ENCODE assay signal across 34 mouse cellular contexts in genomic region chr7:28557069-28557468, GRCm38 (mm10). TPM values are rescaled to one million over a fixed set of nuclear protein-coding genes. Genes with fewer than 3 reads are reported as not detected.
DNase-seq lines count a peak whose midpoint lies in the region; ATAC-seq and TF ChIP-seq lines count a peak whose summit lies in the region.
"Had no signal": no experiment of that assay in that cellular context is flagged by ENCODE, and none has a peak within 500 bp of the region (broad histone marks: within the 10 kb centered on the region; RNA-seq: fewer than 3 reads in every experiment).

No protein-coding gene starts in this region.

- no peak for TF ChIP-seq CTCF in heart, postnatal 0 days (IDR thresholded peaks at IDR 0.05; ENCODE audit: low read depth)

- H3K36me3 ChIP-seq in heart, postnatal 0 days (replicated peaks; ENCODE audit: control insufficient read depth, insufficient read depth, low read length), result peaks cover 17% of the 10 kb centered on the region
- peaks cover 28% of the 10 kb centered on the region for H3K36me3 ChIP-seq in ES-E14 (ENCODE audit: control insufficient read depth, insufficient read depth, low read length, poor library complexity, severe bottlenecking)
- no peaks in the 10 kb centered on the region; the same call in 1 of the 2 replicates for H3K36me3 ChIP-seq in stomach, embryonic 16.5 days (ENCODE audit: control insufficient read depth, insufficient read depth, low read length)

- H3K27me3 ChIP-seq in heart, postnatal 0 days (ENCODE audit: control insufficient read depth, insufficient read depth, low read length), result no peaks in the 10 kb centered on the region
- H3K27me3 ChIP-seq in stomach, embryonic 16.5 days (ENCODE audit: control insufficient read depth, insufficient read depth, low read length), result no peaks in the 10 kb centered on the region
- H3K27me3 ChIP-seq: CH12.LX; embryonic facial prominence, embryonic 13.5 days; forebrain, embryonic 12.5 days; forebrain, embryonic 15.5 days; heart, embryonic 13.5 days had no signal

- DNase-seq in heart, postnatal 0 days (ENCODE audit: low spot score), result no peak
- no peak for DNase-seq in heart, postnatal 4 days
- DNase-seq in thymus, postnatal 25 days, result peak; percentile 32
- no peak for DNase-seq in thymus, adult 18-20 months
- no peak for DNase-seq in ES-E14 (ENCODE audit: low read depth, low spot score)
- DNase-seq in right cerebral cortex, postnatal 25 days, result no peak
- no peak for DNase-seq in urinary bladder, postnatal 10 days (ENCODE audit: low spot score)
- DNase-seq: adrenal gland, adult 8-10 months; adrenal gland, postnatal 25 days; B cell, adult 2 months; cerebellum, adult 11-12 months; cerebellum, adult 8-10 months; cerebellum, postnatal 36 days; embryo, embryonic 11 days; heart, adult 18-20 months; heart, postnatal 10 days; heart, postnatal 36 days had no signal

- no peak overlapping the region for H3K4me2 ChIP-seq in heart, postnatal 0 days (ENCODE audit: low read depth, low read length)
- no peak overlapping the region for H3K4me2 ChIP-seq in stomach, embryonic 16.5 days (ENCODE audit: low read depth, low read length)
- H3K4me2 ChIP-seq: embryonic facial prominence, embryonic 13.5 days; forebrain, embryonic 12.5 days; forebrain, embryonic 15.5 days; heart, embryonic 13.5 days; hindbrain, embryonic 14.5 days had no signal

- ATAC-seq in heart, postnatal 0 days (ENCODE audit: insufficient read depth, low read depth), result no peak
- no peak for ATAC-seq in stomach, embryonic 16.5 days (ENCODE audit: insufficient read depth, low FRiP score)
- ATAC-seq: activated CD4-positive, CD25-positive, alpha-beta regulatory T cell, adult 4 months; forebrain, embryonic 15.5 days had no signal

- no peak overlapping the region for H3K4me3 ChIP-seq in heart, postnatal 0 days (ENCODE audit: low read depth, low read length)
- H3K4me3 ChIP-seq in ES-E14 (ENCODE audit: insufficient read depth in 1 of 2, low read depth in 1 of 2, low read length in 2 of 2, poor library complexity in 1 of 2, severe bottlenecking in 1 of 2), result no peak overlapping the region; a peak in 1 of 4 replicates
- H3K4me3 ChIP-seq in stomach, embryonic 16.5 days (replicated peaks; ENCODE audit: low read length), result no peak overlapping the region
- H3K4me3 ChIP-seq: embryonic facial prominence, embryonic 10.5 days; embryonic facial prominence, embryonic 13.5 days; erythroblast, embryonic 14.5 days; forebrain, embryonic 12.5 days; forebrain, embryonic 15.5 days; heart, embryonic 13.5 days had no signal

- no peaks in the 10 kb centered on the region; the same call in 1 of the 2 replicates for H3K9me3 ChIP-seq in heart, postnatal 0 days (replicated peaks; ENCODE audit: control insufficient read depth, low read length)
- H3K9me3 ChIP-seq in ES-E14 (ENCODE audit: control insufficient read depth, insufficient read depth, low read depth, low read length), result no peaks in the 10 kb centered on the region
- H3K9me3 ChIP-seq in stomach, embryonic 16.5 days (replicated peaks; ENCODE audit: control insufficient read depth, low read length), result no peaks in the 10 kb centered on the region
- H3K9me3 ChIP-seq: embryonic facial prominence, embryonic 13.5 days; forebrain, embryonic 15.5 days; heart, embryonic 13.5 days had no signal

- no peaks in the 10 kb centered on the region for H3K4me1 ChIP-seq in heart, postnatal 0 days (ENCODE audit: control insufficient read depth, insufficient read depth)
- H3K4me1 ChIP-seq in ES-E14 (ENCODE audit: control insufficient read depth in 2 of 2, insufficient read depth in 2 of 2, low read length in 2 of 2, poor library complexity in 1 of 2), result peaks cover 10 to 36% of the 10 kb centered on the region in 2 experiments
- H3K4me1 ChIP-seq in stomach, embryonic 16.5 days (ENCODE audit: control insufficient read depth, insufficient read depth, low read length), result peaks cover 19% of the 10 kb centered on the region
- H3K4me1 ChIP-seq: forebrain, embryonic 15.5 days had no signal

- in situ Hi-C loops in ES-E14 (cut with MboI; ENCODE audit: low sequenced_read_pairs in 2 of 2, unreplicated experiment in 2 of 2), result no loop called here

- peak overlapping the region; percentile 3; the same call in 1 of the 2 replicates for H3K27ac ChIP-seq in heart, postnatal 0 days (ENCODE audit: low read depth)
- H3K27ac ChIP-seq in ES-E14 (ENCODE audit: insufficient read depth, low read depth, low read length, poor library complexity, severe bottlenecking), result peak overlapping the region; percentile 60; the same call in 1 of the 2 replicates
- peak overlapping the region; percentile 59; the same call in 1 of the 2 replicates for H3K27ac ChIP-seq in stomach, embryonic 16.5 days (ENCODE audit: low read length)
- H3K27ac ChIP-seq: embryonic facial prominence, embryonic 10.5 days; embryonic facial prominence, embryonic 13.5 days; forebrain, embryonic 12.5 days; forebrain, embryonic 15.5 days; heart, embryonic 10.5 days; heart, embryonic 13.5 days; hindbrain, embryonic 14.5 days had no signal

- H3K9ac ChIP-seq in heart, postnatal 0 days (replicated peaks; ENCODE audit: low read depth, low read length), result no peak overlapping the region
- H3K9ac ChIP-seq in ES-E14 (ENCODE audit: insufficient read depth, low read depth, low read length, poor library complexity, severe bottlenecking), result no peak overlapping the region
- H3K9ac ChIP-seq in stomach, embryonic 16.5 days (ENCODE audit: low read length), result no peak overlapping the region
- H3K9ac ChIP-seq: embryonic facial prominence, embryonic 13.5 days; forebrain, embryonic 12.5 days; forebrain, embryonic 15.5 days; hindbrain, embryonic 14.5 days had no signal

- TF ChIP-seq EP300 in heart, postnatal 0 days (IDR thresholded peaks at IDR 0.05; ENCODE audit: low read depth), result no peak

- WGBS in heart, postnatal 0 days, result 65% methylated on average over 5 of the region's 5 CpGs
- WGBS in stomach, embryonic 16.5 days, result 58% methylated on average over 5 of the region's 5 CpGs

TF ChIP-seq in ES-E14, 5 proteins besides CTCF, POLR2A, EP300 and RAD21:
- TF ChIP-seq HCFC1 (IDR thresholded peaks at IDR 0.05; ENCODE audit: borderline replicate concordance, insufficient read depth, low read length) (no peak), MAFK (IDR thresholded peaks at IDR 0.05; ENCODE audit: insufficient read depth, low read depth, low read length) (no peak), CHD2 (IDR thresholded peaks at IDR 0.05; ENCODE audit: low read depth, low read length) (no peak), ZNF384 (IDR thresholded peaks at IDR 0.05; ENCODE audit: low read depth, low read length) (no peak), ZC3H11A (IDR thresholded peaks at IDR 0.05; ENCODE audit: borderline replicate concordance, low read depth, low read length) (no peak)
TF ChIP-seq in ES-E14: peak in this region for 0.

RNA-seq across cellular contexts. Expression of gene Nccrp1, which starts 10.0 kb away (rescaled TPM):
- not detected in 2 replicates for total RNA-seq in heart, postnatal 0 days (2014; rRNA removed; ENCODE audit: low replicate concordance)
- not detected in 2 replicates for polyA plus RNA-seq in heart, postnatal 0 days (2015; fragmentation: Nextera tagmentation; extraction: Ambion mirVana)
- not detected for total RNA-seq in heart, postnatal 4 days (2021)
- 0.18 and 0.32 TPM in 2 replicates for total RNA-seq in ES-E14 (2012; rRNA removed)
- 19.7 and 34.8 TPM in 2 replicates for polyA plus RNA-seq in stomach, embryonic 16.5 days (2015; fragmentation: Nextera tagmentation; extraction: Ambion mirVana)
- total RNA-seq: adrenal gland, adult 8-10 months; adrenal gland, postnatal 25 days; CH12.LX; gastrocnemius, adult 8-10 months; gastrocnemius, postnatal 25 days; heart, adult 18-20 months; heart, postnatal 10 days; heart, postnatal 36 days had no signal
- polyA plus RNA-seq: activated CD4-positive, CD25-positive, alpha-beta regulatory T cell, adult 4 months; embryonic facial prominence, embryonic 10.5 days; forebrain, embryonic 12.5 days; forebrain, embryonic 15.5 days; heart, embryonic 10.5 days; heart, embryonic 13.5 days; hindbrain, embryonic 11.5 days had no signal

RNA-seq across cellular contexts. Expression of gene Sycn, which starts 16.4 kb away (rescaled TPM):
- total RNA-seq in heart, postnatal 0 days (2014; rRNA removed; ENCODE audit: low replicate concordance), result not detected in 2 replicates
- not detected in 2 replicates for polyA plus RNA-seq in heart, postnatal 0 days (2015; fragmentation: Nextera tagmentation; extraction: Ambion mirVana)
- not detected for total RNA-seq in heart, postnatal 4 days (2021)
- not detected in 2 replicates for total RNA-seq in ES-E14 (2012; rRNA removed)
- polyA plus RNA-seq in stomach, embryonic 16.5 days (2015; fragmentation: Nextera tagmentation; extraction: Ambion mirVana), result 124 and 215 TPM in 2 replicates
- total RNA-seq: adrenal gland, adult 8-10 months; adrenal gland, postnatal 25 days; CH12.LX; gastrocnemius, adult 8-10 months; gastrocnemius, postnatal 25 days; heart, adult 18-20 months; heart, postnatal 10 days; heart, postnatal 36 days had no signal
- polyA plus RNA-seq: activated CD4-positive, CD25-positive, alpha-beta regulatory T cell, adult 4 months; brain, embryonic 14.5 days; cortical plate, adult 2 months; embryonic facial prominence, embryonic 10.5 days; embryonic facial prominence, embryonic 13.5 days; erythroblast, embryonic 14.5 days; forebrain, embryonic 12.5 days; forebrain, embryonic 15.5 days; heart, embryonic 10.5 days; heart, embryonic 13.5 days; hindbrain, embryonic 11.5 days; hindbrain, embryonic 14.5 days had no signal

RNA-seq across cellular contexts. Expression of gene Ifnl3, which starts 34.4 kb away (rescaled TPM):
- not detected in 2 replicates for total RNA-seq in heart, postnatal 0 days (2014; rRNA removed; ENCODE audit: low replicate concordance)
- polyA plus RNA-seq in heart, postnatal 0 days (2015; fragmentation: Nextera tagmentation; extraction: Ambion mirVana), result not detected in 2 replicates
- not detected for total RNA-seq in heart, postnatal 4 days (2021)
- total RNA-seq in ES-E14 (2012; rRNA removed), result not detected in 2 replicates
- not detected in 2 replicates for polyA plus RNA-seq in stomach, embryonic 16.5 days (2015; fragmentation: Nextera tagmentation; extraction: Ambion mirVana)
- total RNA-seq: adrenal gland, adult 8-10 months; adrenal gland, postnatal 25 days; CH12.LX; gastrocnemius, adult 8-10 months; gastrocnemius, postnatal 25 days; heart, adult 18-20 months; heart, postnatal 10 days; heart, postnatal 36 days had no signal
- polyA plus RNA-seq: activated CD4-positive, CD25-positive, alpha-beta regulatory T cell, adult 4 months; brain, embryonic 14.5 days; cortical plate, adult 2 months; embryonic facial prominence, embryonic 10.5 days; embryonic facial prominence, embryonic 13.5 days; erythroblast, embryonic 14.5 days; forebrain, embryonic 12.5 days; forebrain, embryonic 15.5 days; gonadal fat pad, adult 2 months; heart, embryonic 10.5 days; heart, embryonic 13.5 days; hindbrain, embryonic 11.5 days; hindbrain, embryonic 14.5 days had no signal

RNA-seq across cellular contexts. Expression of gene Samd4b, which starts 40.9 kb away (rescaled TPM):
- 37.0 and 53.5 TPM in 2 replicates for total RNA-seq in heart, postnatal 0 days (2014; rRNA removed; ENCODE audit: low replicate concordance)
- polyA plus RNA-seq in heart, postnatal 0 days (2015; fragmentation: Nextera tagmentation; extraction: Ambion mirVana), result 12.3 and 12.4 TPM in 2 replicates
- 10 to 100 TPM; 49.2 to 50.5 TPM for total RNA-seq in heart, postnatal 4 days (2021)
- 26.9 and 30.3 TPM in 2 replicates for total RNA-seq in ES-E14 (2012; rRNA removed)
- polyA plus RNA-seq in stomach, embryonic 16.5 days (2015; fragmentation: Nextera tagmentation; extraction: Ambion mirVana), result 10.9 and 11.2 TPM in 2 replicates

RNA-seq across cellular contexts. Expression of gene Pak4, which starts 40.9 kb away (rescaled TPM):
- 12.7 and 17.1 TPM in 2 replicates for total RNA-seq in heart, postnatal 0 days (2014; rRNA removed; ENCODE audit: low replicate concordance)
- polyA plus RNA-seq in heart, postnatal 0 days (2015; fragmentation: Nextera tagmentation; extraction: Ambion mirVana), result 11.3 and 12.0 TPM in 2 replicates
- total RNA-seq in heart, postnatal 4 days (2021), result 10 to 100 TPM; 21.6 to 22.1 TPM
- total RNA-seq in ES-E14 (2012; rRNA removed), result 31.9 and 32.2 TPM in 2 replicates
- 54.8 and 64.4 TPM in 2 replicates for polyA plus RNA-seq in stomach, embryonic 16.5 days (2015; fragmentation: Nextera tagmentation; extraction: Ambion mirVana)

Comparison
In these comparisons a context has a peak if more than half of its experiments do, and no peak if none do; other contexts are left out.
1. H3K27ac ChIP-seq: peak in every context shown above with its lines; median percentile 60 in ES-E14; 59 in stomach, embryonic 16.5 days; 3 in heart, postnatal 0 days.